Mouse (Mus musculus): ENCODE results near the gene Gm11084. TPM values are rescaled to one million over a fixed set of nuclear protein-coding genes. Genes with fewer than 3 reads are reported as not detected.

Gm11084 gene
- total RNA-seq, 2 experiments from 2014 or later, result not detected

GRCm38 (mm10) chr2:72952979-72953378 lies 33.5 kb downstream of the Gm11084 start:
- no peak for DNase-seq (ENCODE audit: low spot score in 2 of 2)

GRCm38 (mm10) chr2:72935937-72936336 lies 50.6 kb downstream of the Gm11084 start:
- no peak for DNase-seq (ENCODE audit: low spot score in 2 of 2)

DNA sequence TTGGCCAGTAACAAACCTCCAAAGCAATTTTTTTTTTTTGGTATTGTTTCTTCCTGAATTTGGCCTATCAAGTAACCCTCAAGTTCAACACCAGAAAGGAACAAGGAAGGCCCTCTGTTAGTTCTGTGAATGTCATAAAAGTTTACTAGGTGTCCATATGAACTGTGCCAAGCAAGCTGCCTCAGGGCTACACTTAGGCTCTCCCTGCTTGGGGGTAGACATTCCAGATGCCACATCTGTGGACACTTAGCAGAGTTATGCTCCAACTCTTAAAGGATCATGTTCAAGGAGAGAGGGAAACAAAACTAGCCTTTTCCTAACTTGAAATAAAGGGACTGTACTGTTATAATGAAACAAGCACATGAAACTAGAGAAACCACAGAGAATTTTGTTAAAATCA lies 54.3 kb downstream of the Gm11084 start:
- no peak for DNase-seq (ENCODE audit: low spot score in 2 of 2)

DNA sequence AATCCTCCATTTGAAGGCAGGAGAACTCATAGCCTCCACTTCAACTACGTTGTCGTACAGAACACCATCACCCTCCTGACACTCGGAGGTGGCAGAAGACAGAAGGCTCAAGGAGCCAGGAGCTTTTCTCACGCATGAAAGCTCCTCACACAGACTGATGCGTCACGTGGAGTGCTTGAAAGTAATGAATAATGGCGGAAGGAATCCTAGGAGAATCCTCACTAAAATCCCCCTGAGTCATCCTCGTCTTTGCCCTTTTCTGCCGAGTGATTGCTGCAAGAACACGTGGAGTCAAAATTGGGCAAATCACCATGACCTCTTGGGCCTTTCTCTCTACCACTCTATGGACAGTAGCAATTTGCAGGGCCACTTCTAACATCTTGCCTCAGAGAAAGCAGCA lies 61.5 kb downstream of the Gm11084 start:
- no peak for DNase-seq (ENCODE audit: low spot score in 2 of 2)

Small RNAs within 50 kb of the gene (microRNA-seq; reads per million reads assigned to microRNA genes)
- not detected for gene Gm25960

Other genes starting within 250 kb of the Gm11084 start
- gene Sp3, start 6.3 kb downstream of the Gm11084 start, total RNA-seq (2021), result 10 to 100 TPM; 63.8 to 69.6 TPM
- gene Ola1, start 232.2 kb upstream of the Gm11084 start, total RNA-seq (2021), result 100 to 1,000 TPM in 1 of 2 experiments, 10 to 100 TPM in 1; 95.9 to 103 TPM

Measured in gastrocnemius, postnatal 4 days (tissue).